Mouse (Mus musculus): ENCODE data around the gene Glg1. TPM values are rescaled to one million over a fixed set of nuclear protein-coding genes. Genes with fewer than 3 reads are reported as not detected.

Gene Glg1
- polyA plus RNA-seq, 1 experiment from 2014 or later: 43.7 TPM

DNA sequence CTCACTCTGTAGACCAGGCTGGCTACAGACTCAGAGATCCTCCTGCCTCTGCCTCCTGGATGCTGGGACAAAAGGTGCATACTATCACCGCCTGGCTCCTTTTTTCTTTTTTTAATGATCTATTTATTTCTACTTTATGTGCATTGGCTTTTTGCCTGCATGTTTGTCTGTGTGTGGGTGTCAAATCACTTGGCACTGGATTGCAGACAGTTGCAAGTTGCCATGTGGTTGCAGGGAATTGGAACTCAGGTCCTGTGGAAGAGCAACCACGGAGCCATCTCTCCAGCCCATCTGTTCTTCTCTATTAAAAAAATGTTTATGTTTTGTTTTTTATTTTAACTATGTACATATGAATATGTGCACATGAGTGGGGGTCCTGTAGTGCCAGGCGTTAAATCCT is 139.5 kb downstream of the Glg1 start:
- 90% methylated on average over 3 of the region's 3 CpGs for WGBS
- H3K9me3 ChIP-seq (ENCODE audit: control insufficient read depth, low read length): no peaks in the 10 kb centered on the region
- no peak overlapping the region for H3K27ac ChIP-seq (ENCODE audit: low read length)
- H3K4me3 ChIP-seq (ENCODE audit: low read length): no peak overlapping the region
- H3K36me3 ChIP-seq (ENCODE audit: control insufficient read depth, insufficient read depth, low read length): peaks cover 13% of the 10 kb centered on the region
- no peak overlapping the region for H3K4me2 ChIP-seq (ENCODE audit: low read depth, low read length)
- H3K4me1 ChIP-seq (ENCODE audit: control insufficient read depth, insufficient read depth, low read length): no peaks in the 10 kb centered on the region
- no peak overlapping the region for H3K9ac ChIP-seq (ENCODE audit: low read depth, low read length)
- no peak for ATAC-seq
- H3K27me3 ChIP-seq (replicated peaks; ENCODE audit: control insufficient read depth, insufficient read depth, low read length): no peaks in the 10 kb centered on the region

DNA sequence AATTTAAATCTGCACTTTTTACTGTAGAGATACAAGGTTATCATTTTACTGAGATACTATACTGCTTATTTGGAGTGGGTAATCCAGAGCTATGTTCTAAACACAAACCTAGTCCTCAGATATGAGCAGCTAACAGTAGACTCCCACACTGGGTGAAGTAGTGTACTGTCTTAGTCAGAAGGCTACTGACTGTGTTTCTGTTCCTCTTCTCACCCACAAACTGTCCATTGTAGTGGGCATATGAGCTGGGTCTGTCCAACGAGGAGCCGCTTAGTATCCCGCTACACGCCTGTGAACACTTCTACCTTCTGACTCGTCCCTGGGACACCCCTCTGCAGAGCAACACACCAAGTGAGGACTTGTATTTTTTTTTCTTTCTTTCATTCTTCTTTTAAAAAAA is 144.1 kb downstream of the Glg1 start:
- H3K9ac ChIP-seq (ENCODE audit: low read depth, low read length): no peak overlapping the region
- ATAC-seq: no peak
- no peaks in the 10 kb centered on the region for H3K4me1 ChIP-seq (ENCODE audit: control insufficient read depth, insufficient read depth, low read length)
- H3K4me3 ChIP-seq (ENCODE audit: low read length): no peak overlapping the region
- WGBS: 95% methylated on average over 5 of the region's 5 CpGs
- no peak overlapping the region for H3K4me2 ChIP-seq (ENCODE audit: low read depth, low read length)
- H3K27ac ChIP-seq (ENCODE audit: low read length): no peak overlapping the region
- no peaks in the 10 kb centered on the region for H3K27me3 ChIP-seq (replicated peaks; ENCODE audit: control insufficient read depth, insufficient read depth, low read length)
- peaks cover 14% of the 10 kb centered on the region for H3K36me3 ChIP-seq (ENCODE audit: control insufficient read depth, insufficient read depth, low read length)
- H3K9me3 ChIP-seq (ENCODE audit: control insufficient read depth, low read length): no peaks in the 10 kb centered on the region

Small RNA genes within 50 kb of the gene (microRNA-seq; reads per million reads assigned to microRNA genes)
- not detected for gene Gm23193

Other genes with a start within 250 kb of the Glg1 start
- 6.9 and 7.4 TPM in 2 replicates for gene Ddx19b, start 227.5 kb downstream of the Glg1 start, polyA plus RNA-seq (2015; fragmentation: Nextera tagmentation; extraction: Ambion mirVana)
- 51.6 and 52.3 TPM in 2 replicates for gene Aars, start 226.1 kb downstream of the Glg1 start, polyA plus RNA-seq (2015; fragmentation: Nextera tagmentation; extraction: Ambion mirVana)
- 7.8 and 11.3 TPM in 2 replicates for gene Exosc6, start 202.9 kb downstream of the Glg1 start, polyA plus RNA-seq (2015; fragmentation: Nextera tagmentation; extraction: Ambion mirVana)
- 0.07 and 0.09 TPM in 2 replicates for gene Clec18a, start 166.8 kb downstream of the Glg1 start, polyA plus RNA-seq (2015; fragmentation: Nextera tagmentation; extraction: Ambion mirVana)
- gene Pdpr, start 164.6 kb downstream of the Glg1 start, polyA plus RNA-seq (2015; fragmentation: Nextera tagmentation; extraction: Ambion mirVana): 6.5 and 8.5 TPM in 2 replicates
- 44.7 and 46.4 TPM in 2 replicates for gene Rfwd3, start 41.0 kb upstream of the Glg1 start, polyA plus RNA-seq (2015; fragmentation: Nextera tagmentation; extraction: Ambion mirVana)
- 3.2 and 3.5 TPM in 2 replicates for gene Mlkl, start 79.0 kb upstream of the Glg1 start, polyA plus RNA-seq (2015; fragmentation: Nextera tagmentation; extraction: Ambion mirVana)
- 0.91 and 1.1 TPM in 2 replicates for gene Fa2h, start 134.6 kb upstream of the Glg1 start, polyA plus RNA-seq (2015; fragmentation: Nextera tagmentation; extraction: Ambion mirVana)